Mouse (Mus musculus): ENCODE data around the gene Ifit1bl1.

Gene Ifit1bl1

DNA sequence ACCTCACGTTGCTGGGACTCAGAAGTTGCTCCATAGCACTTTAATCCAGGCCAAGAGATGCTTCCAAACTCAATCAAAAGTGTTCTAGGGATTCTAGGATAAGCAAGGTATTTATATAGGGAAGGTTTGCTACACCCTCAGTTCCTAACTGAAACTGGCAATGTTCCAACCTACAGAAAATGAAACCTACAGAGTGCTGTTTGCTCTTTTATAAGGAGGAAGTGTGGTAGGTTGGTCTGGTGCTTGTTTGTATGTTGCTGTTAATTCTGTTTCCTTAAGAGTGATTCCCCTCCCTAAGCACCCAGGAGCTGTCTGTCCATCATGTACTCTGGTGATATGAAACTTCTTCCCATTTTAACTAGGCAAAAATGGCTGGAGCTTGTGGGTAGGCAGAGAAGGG is at the start of gene Ifit1bl1:
Gene Ifit1bl1, minus strand, starts transcription at position 69 of the 400 bp plus-strand sequence.
- WGBS, result 57% methylated on average over 1 of the region's 1 CpGs

GRCm38 (mm10) chr19:34650997-34651396 is 49.2 kb upstream of the Ifit1bl1 start:
- WGBS, result 96% methylated on average over 6 of the region's 6 CpGs

GRCm38 (mm10) chr19:34650276-34650675 is 48.5 kb upstream of the Ifit1bl1 start:
- 92% methylated on average over 3 of the region's 3 CpGs for whole genome bisulfite sequencing

- 93% methylated on average over 8 of the region's 8 CpGs for WGBS
These were observed 45.9 kb upstream of the Ifit1bl1 start for GRCm38 (mm10) chr19:34647630-34648029.

DNA sequence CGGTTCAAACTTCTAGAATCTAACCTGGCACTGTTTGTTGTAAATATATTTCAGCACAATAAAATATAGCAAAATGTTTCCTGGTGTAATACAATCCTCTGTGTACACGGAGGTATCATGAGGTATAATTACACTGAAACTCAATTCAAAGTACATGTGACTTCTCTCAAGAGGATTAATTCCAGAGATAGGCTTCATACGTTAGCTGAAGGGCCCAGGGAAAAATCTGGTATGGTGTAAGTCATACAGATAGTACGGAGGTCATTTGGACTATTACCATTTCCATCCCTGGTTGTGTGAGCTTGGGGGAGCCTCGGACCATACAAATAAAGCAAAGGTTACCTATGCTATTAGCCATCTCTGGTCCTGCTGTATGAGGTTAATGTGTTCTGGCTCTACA is 40.9 kb upstream of the Ifit1bl1 start:
- 85% methylated on average over 5 of the region's 5 CpGs for WGBS

GRCm38 (mm10) chr19:34640623-34641022 is 38.9 kb upstream of the Ifit1bl1 start, which contains the start of the genes Ifit1bl2 and Ifit1:
Gene Ifit1bl2, minus strand, starts transcription at chr19:34640743.
Gene Ifit1, plus strand, starts transcription at chr19:34640871.
- 55% methylated on average over 4 of the region's 4 CpGs for WGBS

- WGBS, result 14% methylated on average over 3 of the region's 3 CpGs
These were observed 35.3 kb upstream of the Ifit1bl1 start for GRCm38 (mm10) chr19:34636933-34637557.

- WGBS, result 44% methylated on average over 2 of the region's 2 CpGs
These were observed 31.7 kb upstream of the Ifit1bl1 start for GRCm38 (mm10) chr19:34633484-34633883.

DNA sequence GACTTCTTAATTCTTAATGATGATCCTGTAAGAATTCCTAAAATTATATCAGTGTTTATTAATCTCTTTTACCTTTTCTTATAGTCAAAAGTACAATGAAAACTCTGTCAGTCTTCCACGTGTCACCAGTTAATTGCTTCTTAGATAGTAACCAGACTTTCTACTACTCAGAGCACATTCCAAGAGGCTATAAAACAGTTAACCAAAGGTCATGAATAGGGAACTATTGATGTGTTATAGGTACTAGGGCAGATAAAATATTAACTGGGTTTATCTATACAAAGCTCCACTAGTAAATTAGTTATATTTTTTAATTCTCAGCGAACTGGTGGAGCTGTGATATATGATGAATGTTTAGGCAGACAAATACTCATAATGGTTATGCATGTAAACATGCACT is 25.7 kb upstream of the Ifit1bl1 start:
- WGBS, result 81% methylated on average over 2 of the region's 2 CpGs

DNA sequence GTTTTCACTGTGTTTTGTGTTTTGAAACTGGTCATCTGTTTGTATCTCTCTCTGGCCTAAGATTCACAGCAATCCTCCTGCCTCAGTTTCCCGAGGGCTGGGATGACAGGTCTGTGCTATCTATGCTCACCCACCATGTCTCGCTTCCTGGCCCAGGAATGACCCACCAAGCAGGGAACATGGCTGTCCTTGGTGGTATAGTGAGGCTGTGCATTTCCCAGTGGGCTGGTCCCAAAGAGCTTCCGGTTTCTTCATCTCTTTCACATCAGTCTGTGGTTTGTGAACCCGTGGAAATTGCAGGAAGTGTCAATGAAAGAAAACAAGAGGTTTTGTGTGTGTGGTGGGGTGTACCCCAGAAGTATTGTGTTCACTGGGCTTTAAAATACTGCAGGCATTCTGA is 22.9 kb upstream of the Ifit1bl1 start:
- 87% methylated on average over 4 of the region's 4 CpGs for WGBS

DNA sequence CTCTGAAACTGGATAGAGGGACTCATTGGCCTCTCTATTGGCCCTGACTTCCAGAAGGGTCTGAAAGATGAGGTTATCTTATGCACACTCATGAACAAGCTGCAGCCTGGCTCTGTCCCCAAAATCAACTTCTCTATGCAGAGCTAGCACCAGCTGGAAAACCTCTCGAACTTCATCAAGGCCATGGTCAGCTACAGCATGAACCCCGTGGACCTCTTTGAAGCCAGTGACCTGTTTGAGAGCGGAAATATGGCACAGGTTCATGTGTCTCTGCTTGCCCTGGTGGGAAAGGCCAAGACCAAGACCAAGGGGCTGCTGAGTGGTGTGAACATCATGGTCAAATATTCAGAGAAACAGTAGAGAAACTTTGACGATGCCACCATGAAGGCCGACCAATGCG is 22.0 kb upstream of the Ifit1bl1 start:
- 95% methylated on average over 6 of the region's 6 CpGs for WGBS

- 94% methylated on average over 5 of the region's 5 CpGs for WGBS
These were observed 19.1 kb upstream of the Ifit1bl1 start for GRCm38 (mm10) chr19:34620871-34621270.

DNA sequence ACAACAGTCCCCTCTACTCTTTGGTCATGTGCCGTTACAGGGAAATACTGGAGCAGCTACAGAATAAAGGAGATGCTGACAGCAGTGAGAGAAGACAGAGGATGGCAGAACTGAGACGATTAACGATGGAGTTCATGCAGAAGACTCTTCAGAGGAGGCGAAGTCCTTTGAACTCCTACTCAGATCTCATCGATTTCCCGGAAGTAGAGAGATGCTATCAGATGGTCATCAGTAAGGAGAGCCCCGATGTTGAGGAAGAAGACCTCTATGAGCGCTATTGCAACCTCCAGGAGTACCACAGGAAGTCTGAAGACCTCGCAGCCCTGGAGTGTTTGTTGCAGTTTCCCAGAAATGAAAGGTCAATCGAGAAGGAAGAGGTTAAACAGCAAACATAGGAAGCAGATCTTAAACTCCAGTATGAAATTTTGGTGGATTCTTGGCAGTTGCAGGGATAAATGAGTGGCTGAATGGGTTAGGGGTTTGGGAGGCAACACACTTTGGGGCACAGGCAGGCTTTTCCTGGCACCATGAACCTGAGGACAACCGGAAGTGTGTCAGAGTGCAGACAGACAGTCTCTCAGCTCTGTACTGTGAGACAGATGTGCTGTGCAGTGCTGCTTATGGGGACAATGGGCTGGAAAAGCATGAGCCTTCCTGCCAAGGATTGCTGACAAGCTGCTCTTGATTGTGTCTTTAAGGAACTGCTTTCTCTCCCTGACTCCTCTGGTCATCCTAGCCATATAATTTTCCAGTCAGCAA is 10.7 kb upstream of the Ifit1bl1 start:
- WGBS, result 79% methylated on average over 6 of the region's 11 CpGs

GRCm38 (mm10) chr19:34610118-34610517 is 8.4 kb upstream of the Ifit1bl1 start:
- 83% methylated on average over 3 of the region's 3 CpGs for WGBS

DNA sequence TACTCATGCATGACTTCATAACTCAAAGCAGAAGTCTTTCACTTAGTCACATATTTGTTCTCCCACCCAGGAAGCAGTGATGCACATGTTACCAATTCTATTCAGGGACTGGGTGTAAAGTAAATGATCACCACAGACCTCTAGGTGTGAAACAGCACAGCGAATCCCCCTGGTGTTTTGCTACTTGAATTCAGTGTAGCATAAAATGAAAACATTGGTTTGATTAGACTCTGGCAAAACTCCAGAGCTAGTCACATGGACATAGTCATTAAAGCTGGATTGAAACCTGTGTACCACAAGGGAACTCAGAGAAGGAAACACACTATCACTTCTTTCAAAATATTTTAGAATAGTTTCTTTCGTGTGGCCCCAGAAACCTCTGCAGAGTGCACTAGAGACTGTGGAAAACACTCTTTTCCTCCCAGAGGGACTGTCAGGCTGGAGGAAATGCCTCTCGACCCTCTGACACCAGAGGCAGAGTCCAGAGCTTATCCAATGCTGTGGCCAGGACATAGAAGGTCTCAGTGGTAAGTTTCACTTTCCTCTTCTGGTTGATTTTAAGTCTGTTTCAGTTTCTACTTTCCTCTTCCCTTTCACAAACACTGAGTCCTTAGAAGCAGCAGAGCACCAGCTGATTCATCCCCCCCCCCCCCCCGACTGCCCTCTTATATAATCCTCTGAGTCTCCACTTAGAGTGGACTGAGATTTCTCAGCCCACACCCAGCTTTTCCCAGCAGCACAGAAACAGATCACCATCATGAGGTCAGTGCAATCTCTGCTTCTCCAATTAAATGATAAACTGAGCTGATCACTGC is 5.7 kb upstream of the Ifit1bl1 start, which contains the start of gene Ifit3b:
Gene Ifit3b, plus strand, starts transcription at position 734 of the 815 bp plus-strand sequence.
- WGBS, result 24% methylated on average over 4 of the region's 4 CpGs

DNA sequence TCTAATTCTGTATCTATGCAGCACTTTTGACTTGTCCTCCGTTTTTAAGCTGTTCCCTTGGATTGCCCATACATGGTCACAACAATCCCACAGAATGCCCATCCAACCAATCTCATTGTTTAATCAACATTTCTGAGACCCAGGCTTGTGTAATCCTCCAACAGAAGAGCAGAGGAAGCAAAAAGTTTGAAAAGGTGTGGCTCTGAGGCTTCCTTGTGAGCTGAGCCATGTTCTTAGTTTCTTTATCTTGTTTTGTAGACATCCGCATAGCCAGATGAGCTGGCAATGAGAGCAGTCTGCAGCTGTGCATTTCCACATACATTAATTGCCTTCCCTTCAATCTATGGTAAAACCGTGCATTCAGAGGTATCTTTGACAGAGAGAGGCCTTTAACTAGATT is 3.7 kb upstream of the Ifit1bl1 start:
- WGBS, result 93% methylated on average over 3 of the region's 3 CpGs

DNA sequence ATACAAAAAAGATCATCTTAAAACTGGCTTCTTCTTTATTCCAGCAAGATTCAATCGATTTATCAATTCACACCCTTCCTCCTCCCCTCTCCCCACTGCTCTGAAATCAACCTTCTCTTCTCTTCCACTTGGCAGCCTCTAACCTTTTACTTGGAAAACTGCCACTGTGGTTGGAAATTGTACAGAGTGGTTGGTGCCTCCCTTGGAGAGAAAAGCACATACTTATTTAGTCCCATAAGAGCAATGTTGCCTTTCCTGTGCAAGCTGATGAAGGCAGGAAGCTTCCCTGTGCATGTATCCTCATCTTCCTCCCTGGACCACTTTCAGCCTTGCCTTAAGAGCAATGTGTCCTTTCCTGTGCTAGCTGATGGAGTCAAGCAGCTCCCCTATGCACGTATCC is 3.4 kb downstream of the Ifit1bl1 start:
- WGBS, result 60% methylated on average over 2 of the region's 2 CpGs

GRCm38 (mm10) chr19:34594523-34594922 is 7.2 kb downstream of the Ifit1bl1 start:
- WGBS, result 91% methylated on average over 3 of the region's 3 CpGs

DNA sequence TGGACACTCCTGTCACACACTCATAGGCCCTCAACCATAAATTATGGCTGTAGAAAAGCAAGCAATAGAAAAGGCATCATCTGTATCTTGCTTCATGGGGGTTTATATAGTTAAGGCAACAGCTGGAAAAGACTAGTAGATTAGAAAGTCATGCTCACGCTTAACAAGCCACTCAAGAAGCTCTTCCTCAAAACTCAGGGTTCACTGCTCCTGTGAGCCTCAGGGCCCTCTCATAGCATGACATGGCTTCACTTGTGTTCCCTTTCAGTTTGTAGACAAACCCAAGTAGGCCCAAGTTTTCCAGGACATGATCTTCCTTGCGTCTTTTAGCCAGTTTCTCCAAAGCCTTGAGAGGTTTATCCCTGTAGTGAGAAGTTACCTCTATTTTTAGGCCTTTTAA is 8.3 kb downstream of the Ifit1bl1 start:
- WGBS, result 93% methylated on average over 2 of the region's 2 CpGs

DNA sequence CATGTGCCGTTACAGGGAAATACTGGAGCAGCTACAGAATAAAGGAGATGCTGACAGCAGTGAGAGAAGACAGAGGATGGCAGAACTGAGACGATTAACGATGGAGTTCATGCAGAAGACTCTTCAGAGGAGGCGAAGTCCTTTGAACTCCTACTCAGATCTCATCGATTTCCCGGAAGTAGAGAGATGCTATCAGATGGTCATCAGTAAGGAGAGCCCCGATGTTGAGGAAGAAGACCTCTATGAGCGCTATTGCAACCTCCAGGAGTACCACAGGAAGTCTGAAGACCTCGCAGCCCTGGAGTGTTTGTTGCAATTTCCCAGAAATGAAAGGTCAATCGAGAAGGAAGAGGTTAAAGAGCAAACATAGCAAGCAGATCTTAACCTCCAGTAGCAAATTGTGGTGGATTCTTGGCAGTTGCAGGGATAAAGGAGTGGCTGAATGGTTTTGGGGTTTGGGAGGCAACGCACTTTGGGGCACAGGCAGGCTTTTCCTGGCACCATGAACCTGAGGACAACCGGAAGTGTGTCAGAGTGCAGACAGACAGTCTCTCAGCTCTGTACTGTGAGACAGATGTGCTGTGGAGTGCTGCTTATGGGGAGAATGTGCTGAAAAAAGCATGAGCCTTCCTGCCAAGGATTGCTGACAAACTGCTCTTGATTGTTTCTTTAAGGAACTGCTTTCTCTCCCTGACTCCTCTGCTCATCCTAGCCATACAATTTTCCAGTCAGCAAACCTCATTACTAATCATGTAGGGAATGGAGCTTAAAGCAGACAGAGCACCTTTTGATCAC is 13.7 kb downstream of the Ifit1bl1 start:
- 77% methylated on average over 7 of the region's 12 CpGs for WGBS

DNA sequence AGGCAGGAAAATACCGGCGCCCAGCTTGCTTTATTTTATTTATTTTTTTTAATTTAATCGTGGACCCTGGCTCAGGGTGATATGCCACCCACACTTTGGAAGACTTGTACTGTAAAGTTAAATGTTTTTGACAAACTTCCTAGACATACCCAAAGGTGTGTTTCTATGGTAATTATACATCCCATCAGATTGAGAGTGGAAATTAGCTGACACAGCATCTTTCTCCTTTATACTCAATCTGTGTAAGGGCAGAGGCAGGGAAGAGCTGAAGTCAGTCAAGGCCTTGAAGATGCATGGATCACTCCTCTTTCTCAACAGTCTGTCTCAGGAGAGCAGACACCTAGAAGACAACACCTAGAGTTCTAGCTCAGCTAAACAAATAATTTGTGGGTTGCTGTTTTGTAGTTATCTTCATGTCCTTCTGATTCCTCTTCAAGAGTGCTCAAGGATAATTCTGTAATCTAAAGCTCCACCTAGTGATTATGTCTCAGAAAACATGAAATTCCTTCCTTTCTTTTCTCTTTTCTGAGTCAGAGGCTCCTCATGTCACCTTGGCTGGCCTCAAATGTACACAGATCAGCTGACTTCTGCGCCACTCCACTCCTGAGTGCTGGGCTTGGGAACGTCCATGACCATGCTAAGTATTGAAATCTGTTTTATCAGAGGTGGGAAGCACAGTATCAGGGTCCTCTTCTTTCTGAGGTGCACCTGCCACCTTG is 15.9 kb downstream of the Ifit1bl1 start:
- 74% methylated on average over 5 of the region's 5 CpGs for WGBS
